Mouse (Mus musculus): ENCODE data around the gene Cadps2.

Cadps2 gene

DNA sequence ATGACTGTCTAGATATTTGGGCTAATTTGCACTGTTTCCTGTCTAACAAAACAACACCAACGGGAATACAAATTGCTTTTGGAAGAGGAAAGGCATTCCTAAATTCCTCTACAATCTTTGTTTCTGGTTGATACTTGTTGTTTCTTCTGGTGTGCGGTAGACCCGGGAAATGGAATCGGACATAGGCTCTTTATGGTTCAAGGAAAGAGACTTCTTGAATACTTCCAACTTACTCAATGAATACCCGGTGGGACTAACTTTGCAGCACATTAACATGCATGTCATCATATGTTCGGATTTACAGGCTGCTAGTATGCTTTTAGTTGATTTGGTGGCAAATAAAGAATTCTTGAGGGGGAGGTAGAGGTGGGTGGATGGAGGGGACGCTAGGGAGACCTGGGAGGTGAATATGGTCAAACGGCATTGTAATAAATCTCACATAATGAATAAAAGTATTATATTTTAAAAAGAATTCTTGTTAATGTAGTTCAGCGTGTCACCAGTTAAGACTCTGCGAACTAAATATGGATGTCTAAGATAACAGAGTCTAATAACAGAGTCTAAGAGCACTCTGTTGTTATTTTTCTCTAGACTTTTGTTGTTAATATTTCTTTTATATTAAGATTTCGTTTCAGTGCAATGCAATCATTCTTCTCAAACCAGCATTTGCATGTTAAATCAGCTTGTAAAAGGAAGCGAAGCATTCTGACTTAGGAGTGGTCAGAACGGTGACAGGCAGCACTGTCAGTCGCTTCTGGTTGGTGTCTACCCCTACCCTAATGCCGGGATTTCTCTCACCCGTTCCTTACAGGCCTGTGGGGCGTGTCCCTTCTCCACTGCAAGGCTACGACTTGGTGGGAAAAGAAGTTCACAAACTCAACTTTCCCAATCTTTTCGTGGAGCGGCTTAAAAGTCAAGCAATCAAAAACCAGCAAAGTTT lies 586.8 kb downstream of the Cadps2 start:
- no peak for DNase-seq (ENCODE audit: low read depth, low spot score)

- DNase-seq (ENCODE audit: low read depth, low spot score), result no peak
Measured at GRCm38 (mm10) chr6:23251431-23251830, 587.8 kb downstream of the Cadps2 start.

DNA sequence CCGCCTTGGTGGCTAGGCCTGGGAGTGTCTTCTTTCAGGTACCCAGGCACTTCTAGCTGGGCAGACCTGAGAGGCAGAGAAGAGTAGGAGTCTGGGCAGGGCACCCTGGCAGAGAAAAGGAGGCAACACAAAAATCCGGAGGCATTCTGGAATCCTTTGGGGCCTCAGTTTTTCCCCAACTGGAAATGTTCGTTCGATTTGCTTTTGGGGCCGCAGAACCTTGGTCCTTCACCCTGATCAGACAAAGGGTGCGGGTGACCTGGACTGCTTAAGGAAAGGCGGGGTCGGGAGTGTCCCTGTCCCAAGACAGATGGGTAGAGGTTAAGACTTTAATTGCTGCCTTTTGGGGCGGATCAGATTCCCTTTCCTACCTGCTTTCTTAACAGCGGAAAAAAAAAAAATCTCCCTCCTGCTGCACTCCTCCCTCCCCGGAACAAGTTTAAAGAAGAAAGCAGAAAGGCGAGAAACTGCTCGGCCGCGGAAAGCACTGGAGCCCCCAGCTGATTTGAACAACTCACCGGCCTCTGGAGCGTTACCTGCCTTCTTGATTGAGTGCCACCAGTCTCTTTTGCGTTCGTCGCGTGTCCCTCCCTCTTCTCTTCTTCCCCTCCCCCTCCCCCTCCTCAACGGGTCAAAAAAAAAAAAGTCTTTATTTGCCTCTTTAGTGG lies 588.8 kb downstream of the Cadps2 start:
- no peak for DNase-seq (ENCODE audit: low read depth, low spot score)

DNA sequence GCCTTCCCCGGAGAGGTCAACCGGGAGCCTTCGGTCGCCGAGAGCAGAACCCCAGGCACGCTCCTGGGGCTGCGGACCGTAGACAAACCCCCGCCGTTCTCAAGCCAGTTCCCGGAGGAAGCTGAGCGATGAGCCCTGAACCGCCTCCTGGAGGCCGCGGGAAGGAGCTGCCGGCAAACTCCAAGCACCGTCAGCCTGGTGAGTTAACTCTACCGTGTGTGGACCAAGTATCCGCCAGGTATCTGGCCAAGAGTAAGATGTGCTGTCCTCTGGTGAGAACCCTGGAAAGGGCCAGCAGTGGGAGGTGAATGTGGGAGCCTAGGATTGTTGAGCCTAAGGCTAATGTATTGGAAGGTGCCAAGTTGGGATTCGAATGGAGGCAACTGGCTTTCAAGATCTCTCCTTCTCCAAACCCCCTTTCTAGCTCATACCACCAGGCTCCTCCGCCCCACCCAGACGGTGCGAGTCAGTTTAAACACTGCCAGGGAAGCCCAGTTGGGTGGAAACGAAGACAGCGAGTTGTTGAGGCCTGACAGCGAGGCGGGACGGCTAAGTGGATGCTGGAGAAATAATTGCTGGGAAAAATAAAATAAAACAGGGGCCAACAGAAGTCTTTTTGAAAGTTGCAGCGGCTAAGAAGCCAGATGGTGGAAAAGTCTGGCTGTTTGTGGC lies 589.5 kb downstream of the Cadps2 start:
- DNase-seq (ENCODE audit: low read depth, low spot score), result no peak

GRCm38 (mm10) chr6:23249053-23249401 lies 590.2 kb downstream of the Cadps2 start:
- no peak for DNase-seq (ENCODE audit: low read depth, low spot score)

DNA sequence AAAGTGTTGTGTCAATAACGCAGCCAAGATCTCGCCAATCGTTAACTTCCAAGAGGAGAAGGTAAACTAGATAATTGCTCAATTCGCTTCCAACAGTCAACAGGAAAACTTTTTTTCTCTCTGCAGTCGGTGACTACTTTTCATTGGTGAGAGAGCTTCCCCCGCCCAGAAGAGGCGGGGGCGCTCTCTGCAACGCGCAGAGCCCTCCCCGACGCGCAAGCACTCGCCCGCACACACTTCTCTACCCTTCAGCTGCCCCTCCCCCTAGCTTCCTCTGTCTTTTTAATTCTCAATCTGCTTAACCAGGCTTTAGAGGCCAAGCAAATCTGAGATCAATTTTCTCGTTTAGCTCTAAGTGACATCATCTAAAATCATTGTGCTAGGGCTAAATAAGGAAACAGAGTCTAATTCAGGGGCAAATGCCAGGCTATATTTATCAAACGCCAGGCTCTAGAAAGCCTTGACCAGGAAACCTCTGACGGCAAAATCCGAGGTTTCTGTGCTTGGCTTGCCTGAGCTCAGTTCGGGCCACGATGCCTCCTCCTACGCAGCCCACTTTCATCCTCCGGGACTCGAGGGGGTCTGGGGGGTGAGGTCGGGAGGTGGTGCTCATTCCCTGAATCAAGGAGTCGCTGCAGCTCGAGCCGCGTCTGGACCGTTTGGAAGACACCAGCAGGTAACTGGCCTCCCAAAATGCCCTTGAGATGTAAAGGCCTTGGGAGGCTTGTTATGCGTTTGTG lies 590.7 kb downstream of the Cadps2 start, which contains the start of gene Fezf1:
Fezf1 (minus strand) TSS at position 50 of the 740 bp plus-strand sequence.
- DNase-seq (ENCODE audit: low read depth, low spot score), result no peak

DNA sequence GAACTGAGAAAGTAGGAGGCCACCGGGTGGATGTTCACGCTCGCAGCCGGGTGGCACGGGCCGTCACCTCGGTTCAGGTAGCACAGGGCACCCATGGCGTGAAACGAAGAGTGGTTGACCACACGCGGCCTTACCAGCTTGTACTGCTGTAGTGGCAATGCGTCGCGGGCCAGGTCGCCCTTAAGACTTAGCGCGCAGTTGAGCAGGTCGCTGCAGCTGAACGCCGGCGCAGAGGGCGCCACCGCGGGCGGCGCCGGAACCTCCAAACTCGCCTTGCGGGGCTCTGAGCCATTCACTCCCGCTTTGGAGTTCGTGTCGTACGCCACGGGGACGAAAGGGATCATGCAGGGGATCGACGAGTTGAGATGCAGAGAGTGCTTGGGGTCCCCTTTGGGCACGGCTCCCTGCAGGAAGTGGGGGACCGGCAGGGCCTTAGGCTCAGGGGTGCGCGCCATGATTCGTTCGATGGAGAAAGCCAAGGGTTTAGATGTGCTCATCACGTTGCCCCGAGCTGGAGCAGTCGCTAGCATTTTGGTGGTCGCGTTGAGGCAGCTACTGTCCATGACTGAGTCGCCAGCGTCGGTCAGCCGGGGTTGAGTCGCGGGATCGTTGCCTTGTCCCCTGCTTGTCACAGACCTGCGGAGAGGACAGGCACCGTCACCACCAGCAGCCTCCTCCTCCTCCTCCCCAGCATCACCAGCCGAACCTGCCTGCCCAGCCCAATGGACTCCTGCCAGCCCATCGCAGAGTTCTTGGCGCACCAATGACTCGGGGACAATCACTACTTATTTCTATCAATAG lies 591.5 kb downstream of the Cadps2 start:
- no peak for DNase-seq (ENCODE audit: low read depth, low spot score)

DNA sequence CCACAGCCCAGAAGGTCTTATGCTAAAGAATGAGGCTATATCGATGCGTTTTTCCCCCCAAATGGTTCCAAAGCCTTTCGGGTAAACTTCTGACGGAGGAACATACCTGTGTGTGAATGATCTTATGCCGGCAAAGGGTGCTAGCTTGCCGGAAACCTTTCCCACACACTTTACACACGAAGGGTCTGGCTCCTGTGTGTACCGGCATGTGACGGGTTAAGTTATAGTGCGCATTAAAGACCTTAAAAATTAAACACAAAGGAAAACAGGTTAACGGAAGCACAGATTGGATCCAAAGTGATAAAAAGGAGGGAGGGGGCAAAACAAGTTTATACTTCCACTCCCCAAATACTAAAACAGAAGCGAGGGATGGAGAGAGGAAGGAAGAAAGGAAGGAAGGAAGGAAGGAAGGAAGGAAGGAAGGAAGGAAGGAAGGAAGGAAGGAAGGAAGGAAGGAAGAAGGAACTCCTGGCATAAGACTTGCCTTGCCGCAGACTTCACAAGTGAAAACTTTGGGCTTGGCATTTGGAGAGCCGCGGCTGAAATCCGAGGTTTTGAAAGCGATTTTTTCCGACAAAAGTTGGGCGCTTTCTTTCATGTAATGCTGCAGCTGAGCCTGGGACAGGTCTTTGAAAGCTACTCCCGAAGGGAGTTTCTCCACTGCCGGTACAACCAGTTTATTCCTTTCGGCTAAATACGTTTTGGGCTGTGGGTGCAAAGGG lies 592.3 kb downstream of the Cadps2 start:
- no peak for DNase-seq (ENCODE audit: low read depth, low spot score)

GRCm38 (mm10) chr6:23246061-23246789 lies 593.0 kb downstream of the Cadps2 start:
- DNase-seq (ENCODE audit: low read depth, low spot score), result no peak

GRCm38 (mm10) chr6:23245545-23246011 lies 593.6 kb downstream of the Cadps2 start:
- no peak for DNase-seq (ENCODE audit: low read depth, low spot score)

DNA sequence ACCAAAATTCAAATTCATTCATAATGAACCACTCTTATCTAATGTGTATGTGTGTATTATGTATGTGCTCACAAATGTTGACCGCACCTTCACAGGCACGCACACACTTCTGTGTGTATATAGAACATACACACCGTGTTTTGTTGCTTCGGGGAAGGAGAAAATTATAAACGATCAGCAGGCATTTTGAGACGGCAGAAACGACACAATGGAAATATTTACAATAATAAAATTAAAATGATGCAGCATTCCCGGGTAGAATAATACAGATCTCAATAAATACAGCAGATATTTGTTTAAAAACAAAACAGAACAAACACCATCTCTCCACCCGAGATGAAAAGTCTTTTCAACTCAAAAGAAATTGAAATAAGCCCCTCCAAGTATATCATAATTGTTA lies 594.1 kb downstream of the Cadps2 start:
- DNase-seq (ENCODE audit: low read depth, low spot score), result no peak

- no peak for DNase-seq (ENCODE audit: low read depth, low spot score)
Measured at GRCm38 (mm10) chr6:23243821-23244760, 595.1 kb downstream of the Cadps2 start.
